Mouse (Mus musculus) erythroblast, embryonic 14.5 days (primary cell): ENCODE data around the gene Slk. TPM values are rescaled to one million over a fixed set of nuclear protein-coding genes. Genes with fewer than 3 reads are reported as not detected.

Experiments
- H3K27me3 ChIP-seq: 2 replicates; pipeline ENCODE4 v1.6.1; 2012; ENCODE audit warnings: inconsistent platforms; ENCODE audit not compliant: control insufficient read depth
- H3K36me3 ChIP-seq: 2 replicates; pipeline ENCODE4 v1.6.1; 2012; ENCODE audit warnings: mild to moderate bottlenecking, inconsistent platforms; ENCODE audit not compliant: control insufficient read depth
- H3K4me1 ChIP-seq: 2 replicates; pipeline ENCODE4 v1.6.1; 2012; ENCODE audit warnings: inconsistent platforms; ENCODE audit not compliant: control insufficient read depth
- H3K4me3 ChIP-seq: replicated peaks from 2 replicates; pipeline ENCODE3; 2012; ENCODE audit warnings: moderate library complexity, mild to moderate bottlenecking, inconsistent platforms
- H3K9me3 ChIP-seq: 2 replicates; pipeline ENCODE4 v1.6.1; 2012; ENCODE audit warnings: low read length, inconsistent platforms, mixed read lengths; ENCODE audit not compliant: control insufficient read depth
- GATA1 ChIP-seq: IDR thresholded peaks from 2 replicates; pipeline ENCODE4 v1.6.1; 2012; ENCODE audit warnings: low read length, inconsistent platforms, mixed read lengths
- TAL1 ChIP-seq: IDR thresholded peaks from 3 replicates; pipeline ENCODE4 v1.6.1; 2012; ENCODE audit warnings: low read length, inconsistent platforms, mixed read lengths
- polyA plus RNA-seq: library from polyadenylated mRNA; stranded (reverse); fragments of >175 nt; gene quantifications from 2 replicates; pipeline ENCODE4 v1.2.3, GENCODE M21; 2012

Slk gene
- polyA plus RNA-seq, 1 experiment = 1.1 TPM

DNA sequence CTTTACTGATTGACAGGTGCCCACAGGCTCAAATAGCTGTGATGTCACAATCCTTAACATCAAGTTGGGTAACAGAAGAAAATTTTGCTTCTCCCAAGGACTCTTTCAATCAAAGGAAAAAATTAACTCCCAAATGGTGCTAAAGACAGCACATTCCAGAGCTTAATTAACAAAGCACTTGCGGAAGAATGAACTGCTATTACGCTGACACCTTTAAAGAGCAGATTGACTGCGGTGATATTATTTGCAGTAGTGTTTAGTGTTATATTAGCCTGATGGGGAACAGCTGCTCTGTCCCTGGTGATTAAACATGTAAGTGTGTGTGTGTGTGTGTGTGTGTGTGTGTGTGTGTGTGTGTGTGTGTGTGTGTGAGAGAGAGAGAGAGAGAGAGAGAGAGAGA is 34.4 kb upstream of the Slk start:
- TF ChIP-seq GATA1 (no peak), TAL1 (no peak)
- Histone ChIP-seq H3K27me3 (peaks cover 17% of the 10 kb centered on the region), H3K4me3 (no peak overlapping the region), H3K36me3 (no peaks in the 10 kb centered on the region), H3K9me3 (no peaks in the 10 kb centered on the region), H3K4me1 (peaks cover 4% of the 10 kb centered on the region)

DNA sequence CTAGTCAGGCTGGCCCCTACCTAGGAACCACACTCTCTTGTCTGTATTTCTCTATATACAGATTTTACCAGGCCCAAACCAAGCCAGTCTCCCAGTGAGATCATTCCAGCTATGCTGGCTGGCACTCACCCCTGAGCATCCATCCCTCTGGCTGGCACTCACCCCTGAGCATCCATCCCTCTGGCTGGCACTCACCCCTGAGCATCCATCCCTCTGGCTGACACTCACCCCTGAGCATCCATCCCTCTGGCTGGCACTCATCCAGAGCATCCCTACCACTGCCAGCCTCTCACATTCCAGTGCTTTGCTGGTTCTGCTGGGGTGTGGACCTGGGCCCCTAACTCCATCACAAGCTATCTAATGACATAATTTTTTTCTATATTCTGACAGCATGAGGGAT is 34.0 kb upstream of the Slk start:
- Histone ChIP-seq H3K4me3 (no peak overlapping the region), H3K4me1 (peaks cover 4% of the 10 kb centered on the region)

DNA sequence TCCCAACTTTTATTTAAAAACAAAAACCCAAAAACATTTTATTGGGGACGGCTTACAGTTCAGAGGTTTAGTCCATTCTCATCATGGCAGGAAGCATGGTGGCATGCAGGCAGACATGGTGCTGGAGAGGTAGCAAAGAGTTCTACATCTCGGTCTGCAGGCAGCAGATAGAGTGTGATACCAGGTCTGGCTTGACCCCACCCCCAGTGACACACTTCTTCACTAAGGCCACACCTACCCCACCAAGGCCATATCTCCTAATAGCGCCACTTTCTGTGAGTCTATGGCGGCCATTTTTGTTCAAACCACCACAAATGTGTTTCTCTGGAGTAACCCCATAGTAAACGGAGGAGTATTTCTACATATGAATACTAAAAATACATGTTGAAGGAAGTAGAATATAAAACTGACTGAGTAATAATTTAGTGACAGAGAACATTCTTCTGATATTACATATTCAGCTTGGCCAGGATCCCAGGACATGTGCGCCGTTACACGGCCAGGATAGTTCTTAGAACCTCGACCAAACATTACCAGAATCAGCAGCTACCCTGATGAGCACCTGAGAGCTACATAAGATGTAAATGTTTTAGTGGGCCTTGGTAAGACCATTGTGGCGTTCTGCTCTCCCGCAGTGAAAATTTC is 30.9 kb upstream of the Slk start:
- TF ChIP-seq GATA1 = no peak
- TF ChIP-seq TAL1 = no peak
- Histone ChIP-seq H3K27me3 (peaks cover 2% of the 10 kb centered on the region; the same call in 1 of the 2 replicates), H3K36me3 (no peaks in the 10 kb centered on the region), H3K4me3 (no peak overlapping the region), H3K9me3 (peaks cover 2% of the 10 kb centered on the region), H3K4me1 (peaks cover 4% of the 10 kb centered on the region)

More for the DNA sequence above, 34.0 kb upstream of the Slk start:
- TF ChIP-seq GATA1 = no peak
- TF ChIP-seq TAL1 = no peak
- Histone ChIP-seq H3K36me3 (no peaks in the 10 kb centered on the region), H3K27me3 (peaks cover 15% of the 10 kb centered on the region), H3K9me3 (peaks cover 2% of the 10 kb centered on the region)

GRCm38 (mm10) chr19:47549174-47549573 is 30.3 kb upstream of the Slk start:
- Histone ChIP-seq H3K4me1 (peaks cover 4% of the 10 kb centered on the region), H3K9me3 (peaks cover 2% of the 10 kb centered on the region), H3K4me3 (no peak overlapping the region), H3K27me3 (peaks cover 2% of the 10 kb centered on the region; the same call in 1 of the 2 replicates), H3K36me3 (no peaks in the 10 kb centered on the region)
- TF ChIP-seq GATA1 (no peak), TAL1 (no peak)

DNA sequence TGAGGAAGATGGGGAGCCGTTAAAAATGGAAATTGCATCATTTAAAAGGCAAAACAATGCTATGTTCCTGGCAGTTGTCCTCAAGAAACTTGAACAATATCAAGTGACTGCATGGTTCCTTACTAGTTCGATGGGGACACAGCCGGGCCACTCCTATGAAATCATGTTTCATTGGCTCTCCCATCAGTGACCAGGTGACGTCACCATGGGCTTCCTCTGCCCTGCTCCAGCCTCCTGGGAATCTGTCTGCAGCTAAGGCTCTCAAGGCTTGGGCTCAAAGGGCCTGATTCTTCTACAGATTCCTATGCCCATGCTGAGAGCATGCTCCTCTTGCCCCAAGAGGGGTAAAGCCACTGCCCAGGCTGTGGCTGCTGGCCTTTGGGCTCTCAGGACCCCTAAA is 29.9 kb upstream of the Slk start:
- TF ChIP-seq TAL1 (no peak), GATA1 (no peak)
- Histone ChIP-seq H3K27me3 (peaks cover 2% of the 10 kb centered on the region; the same call in 1 of the 2 replicates), H3K4me3 (no peak overlapping the region)

GRCm38 (mm10) chr19:47559145-47559544 is 20.3 kb upstream of the Slk start:
- H3K4me1 ChIP-seq = peaks cover 10% of the 10 kb centered on the region
- TF ChIP-seq TAL1 = no peak
- TF ChIP-seq GATA1 = no peak
- no peak overlapping the region for H3K4me3 ChIP-seq

More for the DNA sequence above, 29.9 kb upstream of the Slk start:
- Histone ChIP-seq H3K9me3 (peaks cover 2% of the 10 kb centered on the region), H3K4me1 (peaks cover 4% of the 10 kb centered on the region), H3K36me3 (no peaks in the 10 kb centered on the region)

GRCm38 (mm10) chr19:47559751-47560512 is 19.5 kb upstream of the Slk start:
- H3K4me3 ChIP-seq = no peak overlapping the region
- no peaks in the 10 kb centered on the region for H3K27me3 ChIP-seq
- no peaks in the 10 kb centered on the region for H3K36me3 ChIP-seq
- H3K9me3 ChIP-seq = no peaks in the 10 kb centered on the region
- TF ChIP-seq TAL1 = no peak
- TF ChIP-seq GATA1 = no peak
- peaks cover 10% of the 10 kb centered on the region for H3K4me1 ChIP-seq

More at GRCm38 (mm10) chr19:47559145-47559544, 20.3 kb upstream of the Slk start:
- H3K36me3 ChIP-seq = no peaks in the 10 kb centered on the region
- H3K27me3 ChIP-seq = no peaks in the 10 kb centered on the region
- H3K9me3 ChIP-seq = no peaks in the 10 kb centered on the region

DNA sequence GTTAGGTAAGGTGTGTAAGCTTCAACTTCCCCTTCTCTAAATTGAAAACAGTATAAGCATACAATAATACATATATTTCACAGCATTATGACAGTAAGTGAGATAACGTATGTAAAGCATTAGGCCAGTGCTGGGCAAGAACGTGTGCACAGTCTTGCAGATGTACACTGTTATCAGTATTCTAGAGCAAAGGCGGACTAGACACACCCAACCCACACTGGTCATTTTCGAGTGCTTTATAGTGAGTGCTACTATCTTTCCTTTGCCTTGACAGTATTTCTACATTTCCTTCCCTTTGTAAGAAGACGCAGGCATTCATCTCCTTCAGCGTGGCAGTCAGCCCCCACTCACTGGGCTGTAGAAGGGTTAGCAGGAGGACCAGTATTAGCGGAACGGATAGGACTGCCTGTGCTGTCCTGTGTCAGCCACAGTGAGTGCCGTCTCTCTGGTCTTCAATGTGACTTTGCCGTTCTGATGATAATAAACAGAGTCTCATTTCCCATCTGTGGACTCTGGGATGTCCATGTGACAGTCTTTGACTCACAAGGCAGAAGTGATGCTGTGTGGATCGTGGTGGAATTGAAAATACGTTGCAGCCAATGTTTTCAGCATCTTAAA is 18.8 kb upstream of the Slk start:
- no peak overlapping the region for H3K4me3 ChIP-seq
- no peaks in the 10 kb centered on the region for H3K9me3 ChIP-seq
- TF ChIP-seq TAL1 (no peak), GATA1 (no peak)

GRCm38 (mm10) chr19:47561996-47562441 is 17.5 kb upstream of the Slk start:
- H3K9me3 ChIP-seq = no peaks in the 10 kb centered on the region
- H3K27me3 ChIP-seq = no peaks in the 10 kb centered on the region
- H3K36me3 ChIP-seq = no peaks in the 10 kb centered on the region
- H3K4me1 ChIP-seq = peaks cover 10% of the 10 kb centered on the region
- no peak overlapping the region for H3K4me3 ChIP-seq
- TF ChIP-seq TAL1 = no peak
- TF ChIP-seq GATA1 = no peak

More for the DNA sequence above, 18.8 kb upstream of the Slk start:
- H3K27me3 ChIP-seq = no peaks in the 10 kb centered on the region
- no peaks in the 10 kb centered on the region for H3K36me3 ChIP-seq
- peaks cover 10% of the 10 kb centered on the region for H3K4me1 ChIP-seq
